Mouse (Mus musculus): Measurements from ENCODE around the gene Fem1a. TPM values are rescaled to one million over a fixed set of nuclear protein-coding genes. Genes with fewer than 3 reads are reported as not detected.
A peak's percentile ranks its signal among the peaks of the same experiment; 100 is the strongest.

Fem1a gene
- total and polyA plus RNA-seq, 2 experiments from 2014 or later: 37.1 to 82.1 TPM

- Histone ChIP-seq H3K9me3 (replicated peaks; ENCODE audit: control insufficient read depth, low read length) (no peaks in the 10 kb centered on the region), H3K36me3 (replicated peaks; ENCODE audit: control insufficient read depth, insufficient read depth, low read length) (no peaks in the 10 kb centered on the region), H3K4me2 (ENCODE audit: low read depth, low read length) (no peak overlapping the region), H3K4me1 (ENCODE audit: control insufficient read depth, insufficient read depth) (no peaks in the 10 kb centered on the region), H3K9ac (replicated peaks; ENCODE audit: low read depth, low read length) (no peak overlapping the region), H3K27ac (ENCODE audit: low read depth) (no peak overlapping the region), H3K4me3 (ENCODE audit: low read depth, low read length) (no peak overlapping the region), H3K27me3 (ENCODE audit: control insufficient read depth, insufficient read depth, low read length) (peaks cover 8% of the 10 kb centered on the region; the same call in 1 of the 2 replicates)
- peak; percentile 81 for DNase-seq (ENCODE audit: low spot score)
- peak; percentile 75; the same call in 1 of the 2 replicates for ATAC-seq (ENCODE audit: insufficient read depth, low read depth)
- 1% methylated on average over 33 of the region's 33 CpGs for WGBS
- no peak for TF ChIP-seq CTCF (IDR thresholded peaks at IDR 0.05; ENCODE audit: low read depth)
- TF ChIP-seq EP300 (IDR thresholded peaks at IDR 0.05; ENCODE audit: low read depth): no peak; the same call in 1 of the 2 replicates
Observed at GRCm38 (mm10) chr17:56241541-56242401, 14.8 kb upstream of the Fem1a start.

- Histone ChIP-seq H3K27me3 (ENCODE audit: control insufficient read depth, insufficient read depth, low read length) (peaks cover 8% of the 10 kb centered on the region; the same call in 1 of the 2 replicates), H3K9ac (replicated peaks; ENCODE audit: low read depth, low read length) (no peak overlapping the region), H3K4me2 (ENCODE audit: low read depth, low read length) (no peak overlapping the region), H3K27ac (ENCODE audit: low read depth) (no peak overlapping the region), H3K4me1 (ENCODE audit: control insufficient read depth, insufficient read depth) (no peaks in the 10 kb centered on the region), H3K4me3 (ENCODE audit: low read depth, low read length) (no peak overlapping the region), H3K9me3 (replicated peaks; ENCODE audit: control insufficient read depth, low read length) (no peaks in the 10 kb centered on the region), H3K36me3 (replicated peaks; ENCODE audit: control insufficient read depth, insufficient read depth, low read length) (no peaks in the 10 kb centered on the region)
- TF ChIP-seq EP300 (IDR thresholded peaks at IDR 0.05; ENCODE audit: low read depth): no peak
- no peak for TF ChIP-seq CTCF (IDR thresholded peaks at IDR 0.05; ENCODE audit: low read depth)
- DNase-seq (ENCODE audit: low spot score) (no peak), ATAC-seq (ENCODE audit: insufficient read depth, low read depth) (no peak)
- whole genome bisulfite sequencing: 67% methylated on average over 7 of the region's 7 CpGs
Observed at GRCm38 (mm10) chr17:56245608-56246007, 11.0 kb upstream of the Fem1a start.

DNA sequence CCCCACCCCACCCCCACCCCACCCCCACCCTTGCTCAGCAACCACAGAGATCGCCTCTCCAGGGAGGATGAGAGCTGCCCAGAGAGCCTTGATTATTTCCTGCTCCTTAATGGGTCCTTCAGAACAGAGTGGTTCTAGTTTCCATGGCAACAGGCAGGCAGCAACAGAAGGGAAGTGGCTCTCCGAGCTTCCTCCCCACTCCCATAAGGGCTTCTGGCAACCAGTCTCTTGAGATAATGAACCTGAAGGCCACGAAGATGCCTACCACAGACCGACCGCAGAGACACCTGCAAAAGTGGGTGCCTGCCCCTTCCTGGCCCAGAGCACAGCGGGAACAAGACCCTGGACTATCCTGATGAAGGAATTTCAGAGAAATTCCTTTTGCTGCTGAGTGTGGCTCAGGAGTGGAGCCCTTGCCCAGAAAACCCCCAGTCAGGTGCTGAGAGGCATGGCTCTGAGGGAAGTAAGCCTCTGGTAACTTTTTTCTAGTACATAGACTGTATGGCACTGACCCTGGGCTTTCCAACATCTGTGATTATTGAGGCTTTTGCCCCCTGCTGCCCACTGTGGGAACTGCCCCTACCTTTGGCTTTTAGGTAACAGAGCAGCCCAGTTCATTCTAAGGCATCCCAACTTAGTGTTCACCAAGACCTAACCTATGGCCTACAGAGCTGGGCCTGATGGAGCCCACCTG lies 5.3 kb upstream of the Fem1a start:
- TF ChIP-seq EP300 (IDR thresholded peaks at IDR 0.05; ENCODE audit: low read depth) (no peak), CTCF (IDR thresholded peaks at IDR 0.05; ENCODE audit: low read depth) (peak; percentile 70)
- no peak for ATAC-seq (ENCODE audit: insufficient read depth, low read depth)
- no peak overlapping the region; the same call in 1 of the 2 replicates for H3K27ac ChIP-seq (ENCODE audit: low read depth)
- no peaks in the 10 kb centered on the region for H3K4me1 ChIP-seq (ENCODE audit: control insufficient read depth, insufficient read depth)
- 11% methylated on average over 6 of the region's 6 CpGs for WGBS
- H3K27me3 ChIP-seq (ENCODE audit: control insufficient read depth, insufficient read depth, low read length): no peaks in the 10 kb centered on the region
- H3K4me2 ChIP-seq (ENCODE audit: low read depth, low read length): peak overlapping the region; percentile 18; the same call in 1 of the 2 replicates
- H3K9ac ChIP-seq (replicated peaks; ENCODE audit: low read depth, low read length): no peak overlapping the region
- peak; percentile 33 for DNase-seq (ENCODE audit: low spot score)
- H3K9me3 ChIP-seq (replicated peaks; ENCODE audit: control insufficient read depth, low read length): no peaks in the 10 kb centered on the region
- no peak overlapping the region for H3K4me3 ChIP-seq (ENCODE audit: low read depth, low read length)
- H3K36me3 ChIP-seq (replicated peaks; ENCODE audit: control insufficient read depth, insufficient read depth, low read length): no peaks in the 10 kb centered on the region

GRCm38 (mm10) chr17:56254695-56255094 lies 1.9 kb upstream of the Fem1a start:
- Histone ChIP-seq H3K27ac (ENCODE audit: low read depth) (no peak overlapping the region), H3K4me2 (ENCODE audit: low read depth, low read length) (no peak overlapping the region), H3K4me3 (ENCODE audit: low read depth, low read length) (no peak overlapping the region), H3K36me3 (replicated peaks; ENCODE audit: control insufficient read depth, insufficient read depth, low read length) (peaks cover 14% of the 10 kb centered on the region), H3K9me3 (replicated peaks; ENCODE audit: control insufficient read depth, low read length) (no peaks in the 10 kb centered on the region), H3K4me1 (ENCODE audit: control insufficient read depth, insufficient read depth) (peaks cover 15% of the 10 kb centered on the region), H3K27me3 (ENCODE audit: control insufficient read depth, insufficient read depth, low read length) (no peaks in the 10 kb centered on the region), H3K9ac (replicated peaks; ENCODE audit: low read depth, low read length) (no peak overlapping the region)
- WGBS: 81% methylated on average over 4 of the region's 4 CpGs
- no peak for TF ChIP-seq EP300 (IDR thresholded peaks at IDR 0.05; ENCODE audit: low read depth)
- TF ChIP-seq CTCF (IDR thresholded peaks at IDR 0.05; ENCODE audit: low read depth): no peak
- ATAC-seq (ENCODE audit: insufficient read depth, low read depth): no peak
- no peak for DNase-seq (ENCODE audit: low spot score)

- 22% methylated on average over 9 of the region's 9 CpGs for WGBS
- DNase-seq (ENCODE audit: low spot score): no peak
- Histone ChIP-seq H3K4me2 (ENCODE audit: low read depth, low read length) (no peak overlapping the region), H3K4me3 (ENCODE audit: low read depth, low read length) (no peak overlapping the region), H3K4me1 (ENCODE audit: control insufficient read depth, insufficient read depth) (peaks cover 23% of the 10 kb centered on the region), H3K36me3 (replicated peaks; ENCODE audit: control insufficient read depth, insufficient read depth, low read length) (peaks cover 21% of the 10 kb centered on the region), H3K9ac (replicated peaks; ENCODE audit: low read depth, low read length) (no peak overlapping the region), H3K9me3 (replicated peaks; ENCODE audit: control insufficient read depth, low read length) (no peaks in the 10 kb centered on the region), H3K27ac (ENCODE audit: low read depth) (no peak overlapping the region), H3K27me3 (ENCODE audit: control insufficient read depth, insufficient read depth, low read length) (no peaks in the 10 kb centered on the region)
- ATAC-seq (ENCODE audit: insufficient read depth, low read depth): no peak
- TF ChIP-seq CTCF (IDR thresholded peaks at IDR 0.05; ENCODE audit: low read depth): no peak; the same call in 1 of the 2 replicates
- TF ChIP-seq EP300 (IDR thresholded peaks at IDR 0.05; ENCODE audit: low read depth): no peak
Observed at GRCm38 (mm10) chr17:56255429-56255828, 1.2 kb upstream of the Fem1a start.
